Mouse (Mus musculus) MEL (cell line): ENCODE data around the gene Gfpt2.

Source experiments
- CTCF ChIP-seq, 3 experiments: IDR thresholded peaks in 2 of 3; conservative IDR thresholded peaks in 1 of 3; 2 replicates each; pipeline ENCODE4 v1.5.1; 2011 to 2012; ENCODE audit warnings: low read length in 3 of 3, low read depth in 2 of 3, mild to moderate bottlenecking in 2 of 3, improper control_type of control experiment in 1 of 3, inconsistent platforms in 1 of 3, mixed read lengths in 1 of 3, moderate library complexity in 1 of 3; ENCODE audit not compliant: control insufficient read depth in 1 of 3, insufficient read depth in 1 of 3, poor library complexity in 1 of 3, severe bottlenecking in 1 of 3
- ETS1 ChIP-seq: IDR thresholded peaks from 2 replicates; pipeline ENCODE4 v1.6.1; 2012; ENCODE audit warnings: low read depth, mild to moderate bottlenecking, inconsistent platforms, low read length, improper control_type of control experiment, moderate library complexity
- GATA1 ChIP-seq: IDR thresholded peaks from 2 replicates; pipeline ENCODE4 v1.6.1; 2011; ENCODE audit warnings: low read depth, low read length, improper control_type of control experiment
- POLR2A ChIP-seq, 2 experiments: IDR thresholded peaks; 2 replicates each; pipeline ENCODE4 v1.6.1; 2011 to 2012; ENCODE audit warnings: low read length in 2 of 2, mild to moderate bottlenecking in 2 of 2, control low read depth in 1 of 2, improper control_type of control experiment in 1 of 2, low read depth in 1 of 2, moderate library complexity in 1 of 2; ENCODE audit not compliant: control insufficient read depth in 1 of 2, insufficient read depth in 1 of 2, poor library complexity in 1 of 2
- POLR2AphosphoS2 ChIP-seq: IDR thresholded peaks from 2 replicates; pipeline ENCODE4 v1.6.1; 2011; ENCODE audit warnings: low read length, improper control_type of control experiment
- TCF12 ChIP-seq: IDR thresholded peaks from 2 replicates; pipeline ENCODE4 v1.6.1; 2014; ENCODE audit warnings: low read depth, mild to moderate bottlenecking, inconsistent platforms, low read length, improper control_type of control experiment, moderate library complexity
- USF2 ChIP-seq, 2 experiments: IDR thresholded peaks; 2 replicates each; pipeline ENCODE4 v1.6.1; 2011 to 2012; ENCODE audit warnings: improper control_type of control experiment in 2 of 2, low read length in 2 of 2, borderline replicate concordance in 1 of 2, inconsistent platforms in 1 of 2, low read depth in 1 of 2, mild to moderate bottlenecking in 1 of 2; ENCODE audit not compliant: insufficient read depth in 1 of 2

GRCm38 (mm10) chr11:49869762-49870161, 75.8 kb downstream of the Gfpt2 start:
- TF ChIP-seq POLR2AphosphoS2 (no peak), POLR2A (IDR thresholded peaks at IDR 0.05; ENCODE audit: control insufficient read depth in 1 of 2, insufficient read depth in 1 of 2, low read depth in 1 of 2, low read length in 2 of 2, poor library complexity in 1 of 2) (no peak), TCF12 (no peak), GATA1 (no peak), CTCF (IDR thresholded peaks at IDR 0.05 in 2 of 3, conservative IDR thresholded peaks at IDR 0.05 in 1 of 3; ENCODE audit: control insufficient read depth in 1 of 3, insufficient read depth in 1 of 3, low read depth in 2 of 3, low read length in 3 of 3, poor library complexity in 1 of 3, severe bottlenecking in 1 of 3) (peak; percentile 64 to 97 (median 73)), USF2 (IDR thresholded peaks at IDR 0.05; ENCODE audit: borderline replicate concordance in 1 of 2, insufficient read depth in 1 of 2, low read depth in 1 of 2, low read length in 2 of 2) (no peak), ETS1 (no peak)
